Mouse (Mus musculus) adrenal gland, adult 8-10 months (tissue): Measurements from ENCODE around the gene Ptprm. TPM values are rescaled to one million over a fixed set of nuclear protein-coding genes. Genes with fewer than 3 reads are reported as not detected.

Experiments
- DNase-seq: peaks from one replicate; pipeline ENCODE4 v3.0.0; 2022
- total RNA-seq, 4 experiments: library from RNA; stranded (reverse); gene quantifications; 2 replicates each; pipeline ENCODE4 v1.2.4; 2022

Ptprm gene
- total RNA-seq, 4 experiments from 2014 or later: 24.4 to 35.1 (median 28.6) TPM

- no peak for DNase-seq
Measured at GRCm38 (mm10) chr17:67213711-67214110, 140.5 kb downstream of the Ptprm start.

DNA sequence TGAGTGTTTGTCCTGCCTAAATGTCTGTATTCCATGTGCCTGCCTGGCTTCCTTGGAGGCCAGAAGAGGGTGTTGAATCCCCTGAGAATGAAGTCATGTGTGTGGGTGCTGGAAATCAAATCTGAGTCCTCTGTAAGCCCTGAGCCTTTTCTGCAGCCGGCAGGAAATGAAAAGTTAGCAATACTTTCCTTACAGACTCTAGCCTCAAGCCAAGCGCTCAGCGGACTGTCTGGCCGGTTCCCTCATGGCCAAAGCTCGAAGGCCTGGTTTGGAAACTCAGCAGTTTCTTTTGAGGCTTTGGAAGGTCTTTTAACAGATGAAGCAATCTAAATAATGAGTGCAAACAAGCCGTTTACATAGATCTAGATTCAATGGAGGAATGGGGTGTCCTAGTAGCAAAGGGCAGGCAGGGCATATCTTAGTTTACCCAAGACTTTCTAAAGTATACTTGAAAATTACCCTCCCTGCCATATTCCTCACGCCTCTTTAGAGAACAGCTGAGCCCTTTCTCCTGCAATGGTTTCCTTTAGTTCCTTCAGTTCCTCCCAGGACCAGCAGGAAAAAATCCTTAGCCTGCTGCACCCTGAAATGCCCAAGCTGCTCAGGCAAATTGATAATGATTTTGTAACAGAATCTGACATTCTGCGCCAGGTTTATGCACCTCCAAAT lies 144.4 kb downstream of the Ptprm start:
- DNase-seq: no peak

- DNase-seq: no peak
Measured at GRCm38 (mm10) chr17:67208600-67208999, 145.7 kb downstream of the Ptprm start.

DNA sequence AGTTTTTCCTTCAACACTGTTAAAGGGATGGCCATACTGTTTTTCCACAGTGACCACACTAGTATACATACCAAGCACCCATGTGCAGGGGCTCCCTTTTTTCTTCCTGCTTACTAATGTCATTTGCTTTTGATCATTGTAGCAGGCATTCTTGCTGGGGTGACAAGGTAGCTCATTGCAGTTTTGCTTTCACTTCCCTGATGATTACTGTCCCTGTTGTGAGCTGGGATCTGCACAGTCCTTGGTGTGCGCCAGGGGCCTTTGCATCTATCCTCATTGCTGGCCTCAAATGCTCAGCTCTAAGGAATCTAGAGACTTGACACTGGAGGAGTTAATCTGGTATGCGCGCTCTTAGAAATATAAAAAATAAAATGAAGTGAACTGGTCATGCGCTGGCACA lies 147.3 kb downstream of the Ptprm start:
- DNase-seq: no peak

DNA sequence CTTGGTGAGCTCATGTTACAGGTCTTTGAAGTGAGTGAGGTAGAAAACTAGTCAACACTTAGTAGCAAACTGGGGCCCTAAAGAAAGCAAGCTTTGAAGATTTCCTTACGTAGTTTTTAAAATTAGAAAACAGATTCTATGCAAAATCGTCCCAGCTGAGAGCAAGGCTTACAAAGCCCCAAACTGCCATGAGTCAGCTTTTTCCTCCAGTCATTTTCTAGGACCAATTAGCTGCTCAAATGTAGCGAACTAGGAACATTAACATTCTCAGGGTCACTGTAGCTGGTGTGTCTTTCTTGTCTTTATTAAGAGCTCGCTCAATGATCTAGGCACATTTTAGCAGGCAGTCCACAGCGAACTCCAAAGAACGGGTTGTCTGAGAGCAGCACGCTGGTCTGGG lies 153.1 kb downstream of the Ptprm start:
- DNase-seq: no peak

DNA sequence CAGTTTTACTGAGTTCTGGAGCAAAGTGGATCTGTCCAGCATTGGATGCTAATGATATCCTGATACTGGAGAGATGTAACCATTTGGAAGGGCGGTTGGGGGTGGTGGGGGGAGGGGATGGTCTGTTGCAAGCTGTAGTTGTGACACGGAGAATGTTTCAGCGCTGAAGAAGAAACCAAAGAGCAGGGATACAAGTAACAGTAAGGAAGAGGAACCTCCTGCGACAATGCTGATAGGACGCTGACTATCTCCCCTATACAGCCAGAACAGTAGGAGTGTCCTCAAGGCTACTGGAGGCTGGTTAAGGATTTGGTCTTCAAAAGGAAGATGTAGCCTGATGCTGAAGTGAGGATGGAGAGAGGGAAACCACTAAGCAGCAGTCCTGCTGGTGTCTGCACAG lies 160.5 kb downstream of the Ptprm start:
- no peak for DNase-seq

DNA sequence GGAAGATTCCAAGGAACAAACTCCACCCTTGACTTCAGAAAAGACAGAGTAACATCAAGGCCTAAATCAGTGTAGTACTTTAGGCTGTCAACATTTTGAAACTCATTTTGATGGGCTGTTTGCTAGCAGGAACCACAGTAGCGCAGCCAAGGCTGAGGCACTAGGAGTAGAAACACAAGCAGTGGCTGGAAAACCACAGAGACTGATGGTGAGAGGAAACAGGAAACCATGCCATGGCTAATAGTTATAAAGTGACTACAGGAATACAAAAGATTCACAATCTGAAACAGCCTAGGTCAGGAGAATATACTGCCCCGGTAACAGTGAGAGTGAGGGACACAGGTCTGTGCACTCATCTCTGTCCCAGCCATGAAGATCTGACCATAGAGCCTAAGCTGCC lies 165.7 kb downstream of the Ptprm start:
- DNase-seq: no peak

DNA sequence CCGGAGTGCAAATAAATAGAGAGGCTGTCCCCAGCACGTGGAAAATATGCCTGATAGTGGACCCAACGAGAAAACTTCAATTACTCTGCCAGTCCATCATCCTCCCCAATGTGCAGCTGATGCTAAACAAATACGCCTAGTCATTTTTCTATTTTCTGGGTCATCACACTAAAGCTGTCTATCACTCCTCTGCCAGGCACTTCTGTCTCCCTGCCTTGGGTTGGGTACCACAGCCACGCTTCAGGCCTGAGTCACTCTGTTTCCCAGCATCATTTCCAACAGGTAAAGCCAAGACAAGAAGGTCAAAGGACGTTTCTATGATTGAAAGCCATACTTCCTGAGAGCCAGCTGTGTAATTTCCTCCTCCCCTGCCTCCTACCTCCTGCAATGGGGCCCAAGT lies 167.4 kb downstream of the Ptprm start:
- no peak for DNase-seq

DNA sequence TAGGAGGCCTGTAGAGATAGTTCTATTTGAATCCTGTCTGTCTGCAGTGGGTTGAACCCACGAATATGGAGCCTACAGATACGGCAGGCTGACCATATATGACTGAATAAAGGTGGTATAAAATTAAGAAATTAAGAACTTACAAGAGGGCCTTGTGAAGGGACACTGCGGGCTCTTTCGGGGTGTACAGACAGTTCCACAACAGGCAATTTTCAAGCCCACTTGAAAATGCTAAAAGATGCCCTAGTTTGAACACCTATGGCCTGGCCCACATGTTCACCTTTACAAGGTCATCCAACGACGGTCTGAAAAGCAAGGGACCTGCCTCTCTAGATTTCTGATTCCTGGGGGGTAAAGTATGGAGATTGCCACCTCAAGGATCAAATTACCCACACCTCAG lies 168.3 kb downstream of the Ptprm start:
- no peak for DNase-seq

- no peak for DNase-seq
Measured at GRCm38 (mm10) chr17:67179446-67179845, 174.8 kb downstream of the Ptprm start.

DNA sequence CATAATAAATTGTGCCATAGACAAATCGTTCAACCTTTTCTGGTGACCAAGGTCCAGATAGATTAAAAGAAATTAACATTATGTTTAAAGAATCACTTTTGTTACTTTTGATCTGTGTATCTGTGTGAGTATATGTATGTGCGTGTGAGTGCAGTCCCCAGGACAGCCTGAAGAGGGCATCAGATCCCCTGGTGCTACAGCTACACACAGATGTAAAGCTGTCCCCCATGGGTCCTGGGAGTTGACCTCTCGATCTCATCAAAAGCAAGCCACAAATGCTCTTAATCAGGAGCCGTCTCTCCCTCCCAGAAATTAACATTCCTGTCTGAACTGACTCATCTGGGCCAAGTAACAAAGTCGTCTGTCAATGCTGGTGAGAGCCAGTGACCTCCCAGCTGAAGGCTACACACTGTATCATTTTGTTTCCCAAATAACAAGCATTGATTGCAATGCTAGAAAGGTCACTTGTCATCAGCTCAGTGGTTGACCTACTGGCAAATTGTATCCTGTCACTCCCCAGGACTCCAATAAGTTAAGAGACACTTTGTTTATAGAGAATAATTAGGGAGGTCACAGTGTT lies 175.5 kb downstream of the Ptprm start:
- DNase-seq: peak; percentile 57

DNA sequence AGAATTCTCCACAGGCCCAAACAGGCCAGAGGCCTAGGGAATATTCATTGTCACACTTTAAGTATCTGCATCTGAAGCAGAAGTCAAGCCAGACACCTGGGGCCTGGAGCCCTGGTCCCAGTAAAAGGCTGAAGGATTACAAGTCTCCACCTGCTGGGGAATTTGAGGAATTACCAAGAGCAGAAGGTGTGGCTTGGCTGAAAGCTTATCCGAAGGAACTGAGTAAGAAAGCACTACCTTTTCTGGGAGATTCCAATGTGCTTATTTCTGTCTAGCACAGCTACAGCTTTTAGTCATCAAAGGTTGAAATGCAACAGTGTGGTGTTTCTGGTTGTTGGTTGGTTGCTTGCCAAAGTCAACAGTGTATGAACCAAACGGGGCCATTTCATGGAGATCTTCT lies 178.4 kb downstream of the Ptprm start:
- peak; percentile 18 for DNase-seq

GRCm38 (mm10) chr17:67171353-67171752 lies 182.9 kb downstream of the Ptprm start:
- DNase-seq: no peak

DNA sequence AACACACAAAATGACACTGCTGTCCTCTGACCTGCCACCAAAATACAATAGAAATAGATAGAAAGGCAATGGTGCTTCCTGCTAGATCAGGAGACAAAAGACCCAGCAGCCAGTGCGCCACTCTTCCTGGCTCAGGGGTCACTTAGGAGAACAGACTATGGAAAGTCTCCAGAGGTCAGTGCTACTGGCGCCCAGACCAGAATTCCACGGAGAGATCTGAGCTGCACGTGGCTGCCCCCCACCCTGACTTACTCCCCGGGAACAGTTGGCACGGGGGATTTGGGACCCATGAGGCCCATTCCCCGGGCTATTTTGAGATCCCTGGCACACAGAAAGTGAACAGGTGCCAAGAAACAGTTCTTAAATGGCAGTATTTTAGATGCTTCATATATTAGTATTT lies 183.6 kb downstream of the Ptprm start:
- DNase-seq: peak; percentile 21

GRCm38 (mm10) chr17:67165876-67166275 lies 188.4 kb downstream of the Ptprm start:
- DNase-seq: no peak

DNA sequence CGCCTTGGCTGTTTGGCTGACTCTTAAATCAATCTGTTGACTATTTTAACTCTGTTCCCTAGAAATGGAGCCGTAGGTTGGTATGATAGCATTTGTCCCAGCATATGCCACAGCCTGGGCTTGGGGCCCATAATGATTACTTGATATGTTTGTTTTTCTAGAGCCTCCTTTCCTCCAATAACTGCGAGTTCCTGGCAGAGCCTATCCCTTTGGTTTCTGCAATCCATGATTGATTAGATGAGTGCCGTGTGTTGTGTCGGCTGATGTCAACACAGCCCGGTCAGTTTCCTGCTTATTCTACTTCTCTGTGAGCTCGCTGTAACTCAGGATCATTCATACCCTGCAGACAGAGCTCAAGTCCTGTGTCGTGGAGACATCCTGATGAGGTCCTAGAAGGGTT lies 194.6 kb downstream of the Ptprm start:
- DNase-seq: no peak

DNA sequence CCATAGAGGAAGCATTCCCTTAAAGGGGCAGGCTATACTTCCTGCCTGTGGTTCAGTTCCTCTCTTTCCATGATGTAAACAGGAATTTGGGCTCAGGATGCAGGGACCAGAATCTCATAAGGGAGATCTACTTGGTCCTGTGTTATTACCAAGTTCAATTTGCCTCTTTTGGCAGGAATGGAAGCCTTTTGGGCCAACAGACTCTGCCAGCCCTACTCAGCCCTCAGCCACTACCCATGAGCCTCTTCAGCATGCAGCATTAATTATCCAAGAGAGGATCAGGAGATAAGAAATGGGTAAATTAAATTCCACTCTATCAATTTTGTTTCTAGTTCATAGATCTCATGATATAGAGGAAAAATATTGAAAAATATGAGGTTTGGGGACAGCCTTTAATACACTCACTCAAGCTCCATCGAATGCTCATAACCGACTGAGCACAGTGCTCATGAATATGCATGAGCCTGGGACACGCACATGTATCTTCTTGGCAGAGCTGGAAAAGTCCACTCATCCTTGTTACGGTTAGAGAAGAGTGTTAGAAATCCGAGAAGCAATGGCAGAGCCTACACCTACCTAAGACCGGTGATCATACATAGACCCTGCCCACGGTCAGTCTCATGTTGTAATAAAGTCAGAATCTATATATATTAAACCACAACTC lies 197.0 kb downstream of the Ptprm start:
- no peak for DNase-seq

DNA sequence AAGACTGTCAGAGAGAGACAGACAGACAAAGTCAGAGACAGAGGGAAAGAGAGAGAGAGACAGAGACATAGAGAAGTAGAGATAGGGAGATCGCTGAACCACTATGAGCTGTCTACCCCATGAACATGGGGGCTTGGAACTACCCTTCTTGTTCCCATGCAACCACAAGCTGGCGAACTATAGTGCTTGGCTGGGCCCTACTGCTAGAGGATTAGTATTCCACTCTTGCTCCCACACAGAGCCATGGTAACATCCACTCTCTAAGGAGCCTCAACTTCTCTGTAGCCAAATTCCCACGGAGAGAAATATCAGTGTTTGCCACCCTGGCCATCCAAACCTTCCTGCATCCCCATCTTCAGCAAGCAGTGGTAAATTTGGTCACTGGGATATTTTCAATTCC lies 202.0 kb downstream of the Ptprm start:
- DNase-seq: no peak

- DNase-seq: no peak
Measured at GRCm38 (mm10) chr17:67150441-67150840, 203.8 kb downstream of the Ptprm start.

- no peak for DNase-seq
Measured at GRCm38 (mm10) chr17:67142183-67142756, 212.0 kb downstream of the Ptprm start.

DNA sequence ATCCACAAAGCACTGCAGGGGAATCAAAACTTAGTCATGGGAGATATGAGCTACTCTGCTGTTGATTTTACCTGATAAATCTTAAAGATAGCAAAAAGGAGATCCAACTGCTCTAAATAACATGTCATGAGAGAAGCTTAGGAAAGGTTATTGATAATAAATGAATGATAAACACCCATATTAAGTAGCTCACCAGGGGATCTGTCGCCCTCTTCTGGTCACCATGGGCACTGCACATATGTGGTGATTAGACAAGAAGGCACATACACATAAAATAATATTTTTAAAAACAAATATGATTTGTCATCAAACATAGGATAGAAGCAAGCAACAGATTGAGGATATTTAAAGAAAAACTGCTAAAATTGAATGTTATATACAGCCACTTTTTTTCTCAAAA lies 213.8 kb downstream of the Ptprm start:
- DNase-seq: no peak

DNA sequence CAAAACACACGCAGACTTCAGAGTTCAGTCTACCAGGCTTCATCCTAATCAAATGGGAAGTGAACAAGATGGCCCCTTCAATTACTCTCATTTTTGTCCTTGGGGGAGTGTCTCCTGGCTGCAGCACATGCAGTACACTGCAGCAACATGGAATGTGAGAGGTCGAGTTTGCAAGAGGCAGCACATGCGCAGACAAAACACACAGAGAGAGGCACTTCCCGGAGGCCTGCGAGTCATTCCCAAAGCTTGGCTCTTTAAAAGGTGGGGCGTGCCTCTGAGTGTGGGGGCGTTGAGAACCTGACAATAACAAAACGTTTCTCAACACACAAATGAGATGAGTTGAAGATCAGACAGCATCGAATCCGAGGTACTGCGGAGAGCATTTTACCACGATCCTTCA lies 215.3 kb downstream of the Ptprm start:
- no peak for DNase-seq

DNA sequence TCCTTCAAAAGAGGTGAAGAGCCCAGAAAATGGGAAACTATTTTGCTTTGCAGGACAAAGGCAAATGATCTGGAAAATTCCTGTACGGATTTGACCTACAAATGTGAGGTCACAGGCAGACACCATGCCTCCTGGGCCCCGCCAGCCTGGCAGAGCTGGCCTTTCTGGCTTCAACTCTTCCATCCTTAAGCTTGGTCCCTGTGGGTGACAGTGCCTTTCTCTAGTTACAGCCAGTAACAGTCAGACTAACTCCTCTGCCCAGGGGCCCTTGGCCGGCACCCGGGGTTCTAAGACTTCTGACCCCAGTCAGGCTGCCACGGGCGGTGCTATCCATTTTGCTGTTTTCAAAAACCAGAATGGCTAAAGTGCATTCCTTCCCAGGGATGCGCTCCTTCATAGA lies 217.4 kb downstream of the Ptprm start:
- DNase-seq: no peak

DNA sequence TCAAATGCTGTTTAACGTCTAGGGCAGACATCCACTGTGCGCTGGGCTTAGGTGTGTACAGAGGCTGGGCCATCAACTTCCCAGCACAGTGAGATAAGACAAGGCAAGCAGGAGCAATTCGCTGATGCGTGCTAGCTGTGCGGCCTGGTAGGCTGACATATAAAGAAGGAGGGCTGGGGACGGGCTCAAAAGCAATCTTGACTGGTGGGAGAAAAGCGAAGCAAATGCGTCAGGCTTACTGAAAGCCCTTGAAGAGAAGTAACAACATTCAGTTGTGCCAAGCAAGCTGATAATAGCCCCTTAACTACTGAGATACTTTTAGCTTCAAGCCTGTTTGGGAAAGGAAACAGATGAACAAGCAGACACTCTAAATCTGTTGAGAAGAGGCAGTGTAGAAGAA lies 217.8 kb downstream of the Ptprm start:
- no peak for DNase-seq
